Mouse (Mus musculus) kidney, embryonic 15.5 days (tissue): ENCODE measurements at regions not wholly inside any gene's neighbourhood (a gene's known extent, or its start where the extent isn't known, plus 50 kb on each side); places are given as distances from the start of the nearest gene placed in this dataset.

Experiments used
- ATAC-seq: fragments of 200-750 bp; cut with Nextera tagmentation; replicated peaks from 2 replicates; pipeline ENCODE4 v1.8.0; 2017; ENCODE audit warnings: moderate TSS enrichment; ENCODE audit not compliant: low FRiP score
- H3K27ac ChIP-seq: fragments of 300-500 bp; sonication (generic); 2 replicates; pipeline ENCODE4 v1.5.1; 2015; ENCODE audit warnings: mild to moderate bottlenecking, inconsistent platforms
- H3K27me3 ChIP-seq: fragments of 300-500 bp; sonication (generic); 2 replicates; pipeline ENCODE4 v1.6.1; 2015; ENCODE audit warnings: inconsistent platforms
- H3K36me3 ChIP-seq: fragments of 300-500 bp; sonication (generic); 2 replicates; pipeline ENCODE4 v1.6.1; 2015; ENCODE audit warnings: inconsistent platforms
- H3K4me1 ChIP-seq: fragments of 300-500 bp; sonication (generic); 2 replicates; pipeline ENCODE4 v1.6.1; 2015; ENCODE audit warnings: inconsistent platforms
- H3K4me2 ChIP-seq: fragments of 300-500 bp; sonication (generic); 2 replicates; pipeline ENCODE4 v1.6.1; 2015; ENCODE audit warnings: moderate library complexity, mild to moderate bottlenecking, inconsistent platforms
- H3K4me3 ChIP-seq: fragments of 300-500 bp; sonication (generic); replicated peaks from 2 replicates; pipeline ENCODE4 v1.5.1; 2015; ENCODE audit warnings: mild to moderate bottlenecking, inconsistent platforms
- H3K9ac ChIP-seq: fragments of 300-500 bp; sonication (generic); 2 replicates; pipeline ENCODE4 v1.6.1; 2015; ENCODE audit warnings: mild to moderate bottlenecking, inconsistent platforms
- H3K9me3 ChIP-seq: fragments of 300-500 bp; sonication (generic); replicated peaks from 2 replicates; pipeline ENCODE4 v1.6.1; 2016; ENCODE audit warnings: inconsistent platforms
- WGBS: fragments of 180-500 bp; shearing (Covaris S2); methylation state at CpG from one replicate; pipeline ENCODE4 v1.1.7; 2015; ENCODE audit warnings: mixed read lengths; 5-methylcytosine and 5-hydroxymethylcytosine counted together

DNA sequence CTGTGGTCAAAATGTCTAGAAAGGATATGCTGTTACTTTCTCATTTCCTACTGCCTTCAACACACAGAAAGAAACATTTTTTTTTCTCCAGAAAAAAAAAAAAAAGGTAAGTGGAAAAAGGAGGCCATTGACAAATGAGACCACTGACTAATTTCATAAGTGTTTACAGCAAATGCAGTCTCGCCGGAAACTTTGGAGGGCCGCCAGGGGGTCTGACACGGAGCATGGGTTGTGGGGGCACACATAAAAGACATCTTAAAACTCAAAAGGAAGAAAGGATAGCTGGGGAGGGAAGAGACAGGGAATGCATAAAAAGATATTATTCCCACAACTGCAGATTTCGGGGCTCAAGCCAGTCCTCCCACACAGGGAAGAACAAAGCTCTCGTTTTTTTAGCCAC lies 109.3 kb downstream of the Tex36 start:
- Histone ChIP-seq H3K27ac (no peak overlapping the region), H3K4me2 (no peak overlapping the region), H3K4me1 (peaks cover 26% of the 10 kb centered on the region), H3K9me3 (no peaks in the 10 kb centered on the region), H3K27me3 (no peaks in the 10 kb centered on the region), H3K36me3 (no peaks in the 10 kb centered on the region), H3K9ac (no peak overlapping the region), H3K4me3 (no peak overlapping the region)
- WGBS, result 37% methylated on average over 6 of the region's 6 CpGs
- ATAC-seq, result no peak

- no peak for ATAC-seq
- H3K9ac ChIP-seq, result no peak overlapping the region
- H3K27ac ChIP-seq, result peak overlapping the region; percentile 54; the same call in 1 of the 2 replicates
- no peaks in the 10 kb centered on the region for H3K27me3 ChIP-seq
- 51% methylated on average over 7 of the region's 7 CpGs for WGBS
- H3K36me3 ChIP-seq, result no peaks in the 10 kb centered on the region
- peaks cover 14% of the 10 kb centered on the region for H3K4me1 ChIP-seq
- H3K4me3 ChIP-seq, result no peak overlapping the region
- H3K4me2 ChIP-seq, result no peak overlapping the region
- H3K9me3 ChIP-seq, result no peaks in the 10 kb centered on the region
Observed at GRCm38 (mm10) chr7:133487887-133488630, 113.9 kb downstream of the Tex36 start.

GRCm38 (mm10) chr7:133484430-133484841 lies 117.5 kb downstream of the Tex36 start:
- no peak overlapping the region for H3K4me3 ChIP-seq
- ATAC-seq, result no peak

DNA sequence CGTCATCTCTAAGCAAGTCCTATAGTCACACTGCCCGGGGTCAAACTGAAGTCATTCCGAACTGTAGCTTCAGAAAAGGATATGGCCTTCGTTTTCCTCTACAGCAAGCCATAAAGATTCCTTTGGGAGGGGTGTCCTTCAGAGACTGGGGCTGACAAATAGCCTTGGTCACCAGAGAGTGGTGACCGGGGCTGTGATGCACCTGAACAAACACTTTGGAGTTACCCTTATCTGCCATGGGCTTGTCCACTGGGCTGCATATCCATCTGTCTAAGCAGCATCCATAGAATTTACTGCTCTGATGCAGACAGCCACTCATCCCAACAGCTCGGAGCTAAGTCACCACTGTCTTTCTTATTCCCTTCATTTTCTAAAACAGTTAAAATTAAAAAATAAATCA lies 120.4 kb downstream of the Tex36 start:
- Histone ChIP-seq H3K4me3 (no peak overlapping the region), H3K27me3 (no peaks in the 10 kb centered on the region), H3K9ac (no peak overlapping the region), H3K4me2 (no peak overlapping the region), H3K27ac (no peak overlapping the region), H3K4me1 (peaks cover 8% of the 10 kb centered on the region; the same call in 1 of the 2 replicates), H3K36me3 (no peaks in the 10 kb centered on the region), H3K9me3 (no peaks in the 10 kb centered on the region)
- 24% methylated on average over 6 of the region's 6 CpGs for WGBS
- no peak for ATAC-seq

More at GRCm38 (mm10) chr7:133484430-133484841, 117.5 kb downstream of the Tex36 start:
- Histone ChIP-seq H3K9me3 (no peaks in the 10 kb centered on the region), H3K4me1 (peaks cover 18% of the 10 kb centered on the region; the same call in 1 of the 2 replicates), H3K27me3 (no peaks in the 10 kb centered on the region), H3K36me3 (no peaks in the 10 kb centered on the region), H3K9ac (no peak overlapping the region), H3K27ac (no peak overlapping the region), H3K4me2 (no peak overlapping the region)
- 69% methylated on average over 8 of the region's 8 CpGs for WGBS

- Histone ChIP-seq H3K9me3 (no peaks in the 10 kb centered on the region), H3K36me3 (no peaks in the 10 kb centered on the region), H3K27me3 (no peaks in the 10 kb centered on the region), H3K4me1 (peaks cover 8% of the 10 kb centered on the region; the same call in 1 of the 2 replicates), H3K4me3 (no peak overlapping the region), H3K27ac (no peak overlapping the region), H3K4me2 (no peak overlapping the region), H3K9ac (no peak overlapping the region)
- WGBS, result 46% methylated on average over 7 of the region's 7 CpGs
- no peak for ATAC-seq
Observed at GRCm38 (mm10) chr7:133479679-133480078, 122.3 kb downstream of the Tex36 start.

GRCm38 (mm10) chr7:133477933-133478332 lies 124.0 kb downstream of the Tex36 start:
- H3K4me3 ChIP-seq, result no peak overlapping the region
- H3K27me3 ChIP-seq, result no peaks in the 10 kb centered on the region
- no peaks in the 10 kb centered on the region for H3K36me3 ChIP-seq
- no peaks in the 10 kb centered on the region for H3K9me3 ChIP-seq
- 82% methylated on average over 5 of the region's 5 CpGs for WGBS
- H3K9ac ChIP-seq, result no peak overlapping the region
- no peak overlapping the region for H3K27ac ChIP-seq
- ATAC-seq, result no peak
- peaks cover 8% of the 10 kb centered on the region; the same call in 1 of the 2 replicates for H3K4me1 ChIP-seq
- no peak overlapping the region for H3K4me2 ChIP-seq

DNA sequence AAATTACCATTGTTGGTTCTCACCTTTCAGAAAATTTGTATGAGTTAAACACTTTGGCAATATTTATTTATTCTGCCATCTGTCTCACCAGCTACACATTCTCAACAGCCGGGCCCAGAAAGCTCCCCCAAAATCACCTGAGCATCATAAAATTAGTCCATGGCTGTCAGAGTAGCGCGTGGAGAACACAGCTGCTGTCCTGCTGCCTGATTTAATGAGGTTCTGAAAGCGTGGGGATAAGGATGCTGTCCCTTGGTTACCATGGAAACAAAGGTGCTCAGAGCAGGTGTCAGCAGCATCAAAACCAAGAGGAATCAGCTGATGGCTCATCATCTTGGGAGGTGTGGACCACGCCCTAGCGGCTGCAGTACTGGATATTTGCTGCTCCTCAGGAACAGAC lies 124.7 kb downstream of the Tex36 start:
- Histone ChIP-seq H3K9me3 (no peaks in the 10 kb centered on the region), H3K27me3 (no peaks in the 10 kb centered on the region), H3K4me3 (no peak overlapping the region), H3K36me3 (no peaks in the 10 kb centered on the region), H3K9ac (no peak overlapping the region), H3K27ac (no peak overlapping the region), H3K4me1 (peaks cover 8% of the 10 kb centered on the region; the same call in 1 of the 2 replicates), H3K4me2 (no peak overlapping the region)
- WGBS, result 81% methylated on average over 6 of the region's 6 CpGs
- no peak for ATAC-seq

- Histone ChIP-seq H3K9me3 (no peaks in the 10 kb centered on the region), H3K27ac (no peak overlapping the region), H3K4me3 (no peak overlapping the region), H3K27me3 (no peaks in the 10 kb centered on the region), H3K36me3 (no peaks in the 10 kb centered on the region), H3K9ac (no peak overlapping the region), H3K4me1 (peaks cover 12% of the 10 kb centered on the region), H3K4me2 (no peak overlapping the region)
- no peak for ATAC-seq
- WGBS, result 80% methylated on average over 5 of the region's 5 CpGs
Observed at GRCm38 (mm10) chr7:133471706-133472105, 130.3 kb downstream of the Tex36 start.

DNA sequence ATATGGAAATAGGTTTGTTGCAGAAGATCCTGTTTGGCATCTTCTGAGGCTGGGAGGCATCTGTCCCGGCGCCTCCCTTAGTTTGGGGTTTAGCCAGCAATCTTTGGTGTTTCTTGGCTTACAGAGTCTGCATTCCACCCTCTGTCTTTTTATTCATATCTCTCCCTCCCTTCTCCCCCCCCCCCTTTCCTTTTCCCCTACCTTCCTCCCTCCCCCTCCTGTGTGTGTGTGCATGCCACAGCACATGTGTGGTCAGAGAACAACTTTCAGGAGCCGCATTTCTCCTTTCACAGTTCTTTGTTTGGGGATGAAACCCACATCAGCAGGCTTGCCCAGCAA lies 131.4 kb downstream of the Tex36 start:
- H3K27ac ChIP-seq, result no peak overlapping the region
- WGBS, result 62% methylated on average over 3 of the region's 3 CpGs
- no peak overlapping the region for H3K4me2 ChIP-seq
- H3K36me3 ChIP-seq, result no peaks in the 10 kb centered on the region
- no peak overlapping the region for H3K4me3 ChIP-seq
- no peak overlapping the region for H3K9ac ChIP-seq
- H3K9me3 ChIP-seq, result no peaks in the 10 kb centered on the region
- peaks cover 12% of the 10 kb centered on the region for H3K4me1 ChIP-seq
- no peak for ATAC-seq
- H3K27me3 ChIP-seq, result no peaks in the 10 kb centered on the region

GRCm38 (mm10) chr7:133469952-133470619 lies 131.9 kb downstream of the Tex36 start:
- ATAC-seq, result no peak
- Histone ChIP-seq H3K9me3 (no peaks in the 10 kb centered on the region), H3K27ac (no peak overlapping the region), H3K4me1 (peaks cover 12% of the 10 kb centered on the region), H3K4me3 (no peak overlapping the region), H3K36me3 (no peaks in the 10 kb centered on the region), H3K27me3 (no peaks in the 10 kb centered on the region), H3K4me2 (no peak overlapping the region), H3K9ac (no peak overlapping the region)
- WGBS, result 54% methylated on average over 6 of the region's 6 CpGs

- H3K27me3 ChIP-seq, result no peaks in the 10 kb centered on the region
- ATAC-seq, result no peak
- no peak overlapping the region for H3K4me3 ChIP-seq
- H3K9ac ChIP-seq, result no peak overlapping the region
- no peak overlapping the region for H3K27ac ChIP-seq
- 66% methylated on average over 3 of the region's 3 CpGs for WGBS
- no peak overlapping the region for H3K4me2 ChIP-seq
- H3K36me3 ChIP-seq, result no peaks in the 10 kb centered on the region
- peaks cover 12% of the 10 kb centered on the region for H3K4me1 ChIP-seq
- H3K9me3 ChIP-seq, result no peaks in the 10 kb centered on the region
Observed at GRCm38 (mm10) chr7:133469106-133469505, 132.9 kb downstream of the Tex36 start.

DNA sequence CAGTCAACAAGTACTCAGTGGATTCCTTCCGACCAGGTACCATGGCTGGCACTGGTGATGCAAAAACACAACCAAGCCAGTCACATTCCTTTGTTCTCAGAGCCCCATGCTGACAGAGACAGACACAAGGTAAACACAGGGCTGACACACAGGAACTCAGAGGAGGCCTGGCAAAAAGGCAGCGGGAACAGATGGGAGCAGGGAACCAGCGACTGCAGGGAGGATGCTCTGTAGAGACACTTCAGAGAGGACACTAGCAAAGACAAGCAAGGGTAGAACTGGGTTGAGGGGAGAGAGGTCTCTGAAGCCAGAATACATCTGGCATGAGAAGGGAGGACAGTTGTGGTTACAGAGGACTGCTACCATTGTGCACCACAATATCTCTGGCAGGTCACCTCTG lies 133.6 kb downstream of the Tex36 start:
- Histone ChIP-seq H3K9ac (no peak overlapping the region), H3K27ac (no peak overlapping the region), H3K4me2 (no peak overlapping the region), H3K4me1 (peaks cover 12% of the 10 kb centered on the region), H3K4me3 (no peak overlapping the region), H3K27me3 (no peaks in the 10 kb centered on the region), H3K36me3 (no peaks in the 10 kb centered on the region), H3K9me3 (no peaks in the 10 kb centered on the region)
- 43% methylated on average over 3 of the region's 3 CpGs for WGBS
- ATAC-seq, result no peak
